14 mouse cellular contexts compared by ENCODE assay signal in genomic region chr9:48833493-48833892, GRCm38 (mm10). TPM values are rescaled to one million over a fixed set of nuclear protein-coding genes. Genes with fewer than 3 reads are reported as not detected.
DNase-seq lines count a peak whose midpoint lies in the region; ATAC-seq and TF ChIP-seq lines count a peak whose summit lies in the region.
"Had no signal": no experiment of that assay in that cellular context is flagged by ENCODE, and none has a peak within 500 bp of the region (broad histone marks: within the 10 kb centered on the region; RNA-seq: fewer than 3 reads in every experiment).

No protein-coding gene starts in this region.

- H3K4me2 ChIP-seq in forebrain, embryonic 15.5 days (replicated peaks) = no peak overlapping the region
- no peak overlapping the region for H3K4me2 ChIP-seq in forebrain, embryonic 12.5 days
- H3K4me2 ChIP-seq in hindbrain, embryonic 11.5 days (replicated peaks; ENCODE audit: low read depth, low read length) = peak overlapping the region; percentile 96; the same call in 1 of the 2 replicates
- no peak overlapping the region for H3K4me2 ChIP-seq in hindbrain, embryonic 16.5 days (ENCODE audit: low read length)
- no peak overlapping the region for H3K4me2 ChIP-seq in midbrain, postnatal 0 days (ENCODE audit: low read depth, low read length, poor library complexity, severe bottlenecking)
- peak overlapping the region; percentile 100 for H3K4me2 ChIP-seq in neural tube, embryonic 13.5 days

- H3K36me3 ChIP-seq in forebrain, embryonic 15.5 days = no peaks in the 10 kb centered on the region
- no peaks in the 10 kb centered on the region for H3K36me3 ChIP-seq in forebrain, embryonic 12.5 days (replicated peaks)
- H3K36me3 ChIP-seq in hindbrain, embryonic 11.5 days (ENCODE audit: control insufficient read depth, insufficient read depth, low read length) = peaks cover 4% of the 10 kb centered on the region
- no peaks in the 10 kb centered on the region for H3K36me3 ChIP-seq in hindbrain, embryonic 16.5 days (ENCODE audit: control insufficient read depth, insufficient read depth, low read length)
- H3K36me3 ChIP-seq in midbrain, embryonic 10.5 days = peaks cover 52% of the 10 kb centered on the region
- H3K36me3 ChIP-seq in midbrain, postnatal 0 days (ENCODE audit: insufficient read depth, low read length) = no peaks in the 10 kb centered on the region
- peaks cover 12% of the 10 kb centered on the region for H3K36me3 ChIP-seq in neural tube, embryonic 13.5 days

- H3K9me3 ChIP-seq in forebrain, embryonic 15.5 days = no peaks in the 10 kb centered on the region
- no peaks in the 10 kb centered on the region for H3K9me3 ChIP-seq in forebrain, embryonic 12.5 days
- no peaks in the 10 kb centered on the region for H3K9me3 ChIP-seq in hindbrain, embryonic 11.5 days (ENCODE audit: control insufficient read depth, low read length)
- no peaks in the 10 kb centered on the region for H3K9me3 ChIP-seq in hindbrain, embryonic 16.5 days (ENCODE audit: control insufficient read depth, low read length)
- H3K9me3 ChIP-seq in midbrain, embryonic 10.5 days (replicated peaks) = no peaks in the 10 kb centered on the region
- H3K9me3 ChIP-seq in midbrain, postnatal 0 days (ENCODE audit: low read length) = no peaks in the 10 kb centered on the region
- no peaks in the 10 kb centered on the region for H3K9me3 ChIP-seq in neural tube, embryonic 13.5 days
- H3K9me3 ChIP-seq: lung, embryonic 15.5 days had no signal

- no peak overlapping the region for H3K27ac ChIP-seq in forebrain, embryonic 15.5 days (replicated peaks)
- no peak overlapping the region for H3K27ac ChIP-seq in forebrain, embryonic 12.5 days
- no peak overlapping the region for H3K27ac ChIP-seq in hindbrain, embryonic 11.5 days (ENCODE audit: low read depth, low read length)
- no peak overlapping the region for H3K27ac ChIP-seq in hindbrain, embryonic 16.5 days (ENCODE audit: low read depth, low read length)
- H3K27ac ChIP-seq in midbrain, embryonic 10.5 days (replicated peaks) = 0 out of 2 replicates have a peak overlapping the region, but pooled peaks have one; percentile 14
- H3K27ac ChIP-seq in midbrain, postnatal 0 days (ENCODE audit: low read depth, low read length) = no peak overlapping the region
- H3K27ac ChIP-seq in neural tube, embryonic 13.5 days (replicated peaks) = no peak overlapping the region
- H3K27ac ChIP-seq: lung, embryonic 15.5 days had no signal

- H3K4me3 ChIP-seq in forebrain, embryonic 15.5 days = peak overlapping the region; percentile 71; the same call in 1 of the 2 replicates
- H3K4me3 ChIP-seq in forebrain, embryonic 12.5 days (replicated peaks) = no peak overlapping the region
- 0 out of 2 replicates have a peak overlapping the region, but pooled peaks have one; percentile 8 for H3K4me3 ChIP-seq in hindbrain, embryonic 11.5 days (ENCODE audit: low read depth, low read length)
- H3K4me3 ChIP-seq in hindbrain, embryonic 16.5 days (ENCODE audit: low read length) = no peak overlapping the region
- H3K4me3 ChIP-seq in midbrain, embryonic 10.5 days = peak overlapping the region; percentile 97
- no peak overlapping the region for H3K4me3 ChIP-seq in midbrain, postnatal 0 days (ENCODE audit: low read depth, low read length)
- no peak overlapping the region for H3K4me3 ChIP-seq in neural tube, embryonic 13.5 days

- H3K9ac ChIP-seq in forebrain, embryonic 15.5 days (replicated peaks) = no peak overlapping the region
- H3K9ac ChIP-seq in forebrain, embryonic 12.5 days = no peak overlapping the region
- H3K9ac ChIP-seq in hindbrain, embryonic 11.5 days (ENCODE audit: low read depth, low read length) = no peak overlapping the region
- H3K9ac ChIP-seq in hindbrain, embryonic 16.5 days (ENCODE audit: low read depth, low read length) = no peak overlapping the region
- H3K9ac ChIP-seq in midbrain, postnatal 0 days (replicated peaks; ENCODE audit: low read length, poor library complexity, severe bottlenecking) = no peak overlapping the region
- no peak overlapping the region for H3K9ac ChIP-seq in neural tube, embryonic 13.5 days
- H3K9ac ChIP-seq: lung, embryonic 15.5 days had no signal

- peaks cover 32% of the 10 kb centered on the region for H3K4me1 ChIP-seq in forebrain, embryonic 15.5 days
- H3K4me1 ChIP-seq in forebrain, embryonic 12.5 days = peaks cover 40% of the 10 kb centered on the region
- H3K4me1 ChIP-seq in hindbrain, embryonic 11.5 days (replicated peaks; ENCODE audit: control insufficient read depth, insufficient read depth, low read length) = peaks cover 10% of the 10 kb centered on the region; the same call in 1 of the 2 replicates
- peaks cover 19% of the 10 kb centered on the region for H3K4me1 ChIP-seq in hindbrain, embryonic 16.5 days (ENCODE audit: control insufficient read depth, insufficient read depth, low read depth, low read length)
- H3K4me1 ChIP-seq in midbrain, embryonic 10.5 days = peaks cover 88% of the 10 kb centered on the region
- peaks cover 4% of the 10 kb centered on the region; the same call in 1 of the 2 replicates for H3K4me1 ChIP-seq in midbrain, postnatal 0 days (ENCODE audit: insufficient read depth, low read length)
- peaks cover 49% of the 10 kb centered on the region for H3K4me1 ChIP-seq in neural tube, embryonic 13.5 days (replicated peaks)

- WGBS in forebrain, embryonic 15.5 days = 96% methylated on average over 11 of the region's 11 CpGs
- whole genome bisulfite sequencing in forebrain, embryonic 12.5 days = 93% methylated on average over 11 of the region's 11 CpGs
- WGBS in hindbrain, embryonic 11.5 days = 91% methylated on average over 11 of the region's 11 CpGs
- 94% methylated on average over 11 of the region's 11 CpGs for WGBS in hindbrain, embryonic 16.5 days
- 89% methylated on average over 11 of the region's 11 CpGs for WGBS in midbrain, embryonic 10.5 days
- 94% methylated on average over 11 of the region's 11 CpGs for WGBS in midbrain, postnatal 0 days
- 91% methylated on average over 11 of the region's 11 CpGs for WGBS in neural tube, embryonic 13.5 days

- H3K27me3 ChIP-seq in forebrain, embryonic 15.5 days = peaks cover 41% of the 10 kb centered on the region
- peaks cover 66% of the 10 kb centered on the region for H3K27me3 ChIP-seq in forebrain, embryonic 12.5 days
- H3K27me3 ChIP-seq in hindbrain, embryonic 11.5 days (ENCODE audit: control insufficient read depth, insufficient read depth, low read length) = no peaks in the 10 kb centered on the region
- H3K27me3 ChIP-seq in hindbrain, embryonic 16.5 days (replicated peaks; ENCODE audit: control insufficient read depth, insufficient read depth, low read length) = peaks cover 8% of the 10 kb centered on the region
- H3K27me3 ChIP-seq in midbrain, embryonic 10.5 days (ENCODE audit: low read depth, poor library complexity, severe bottlenecking) = peaks cover 45% of the 10 kb centered on the region
- H3K27me3 ChIP-seq in midbrain, postnatal 0 days (ENCODE audit: insufficient read depth, low read length) = peaks cover 24% of the 10 kb centered on the region; the same call in 1 of the 2 replicates
- H3K27me3 ChIP-seq in neural tube, embryonic 13.5 days = peaks cover 48% of the 10 kb centered on the region

- no peak for ATAC-seq in forebrain, embryonic 15.5 days (replicated peaks)
- no peak for ATAC-seq in forebrain, embryonic 12.5 days (ENCODE audit: low FRiP score)
- no peak for ATAC-seq in hindbrain, embryonic 11.5 days (ENCODE audit: low FRiP score)
- ATAC-seq in hindbrain, embryonic 16.5 days = no peak
- no peak for ATAC-seq in midbrain, postnatal 0 days (ENCODE audit: low FRiP score)
- ATAC-seq in neural tube, embryonic 13.5 days (ENCODE audit: low read depth) = no peak

- TF ChIP-seq CTCF in midbrain, postnatal 0 days (IDR thresholded peaks at IDR 0.05) = no peak

- DNase-seq in hindbrain, embryonic 11.5 days (ENCODE audit: low spot score) = no peak
- no peak for DNase-seq in midbrain, embryonic 10.5 days (ENCODE audit: low spot score)
- DNase-seq in midbrain, postnatal 0 days (ENCODE audit: low spot score) = no peak
- DNase-seq in adrenal gland, adult 18-20 months (ENCODE audit: low spot score in 2 of 2) = no peak
- DNase-seq: adrenal gland, postnatal 14 days; kidney, adult 8-10 months; layer of hippocampus, adult 9-11 months; right cerebral cortex, postnatal 4 days; thymus, postnatal 14 days had no signal

RNA-seq across cellular contexts. Expression of gene Zbtb16, which starts 2.5 kb away (rescaled TPM):
- 5.2 and 5.7 TPM in 2 replicates for polyA plus RNA-seq in forebrain, embryonic 15.5 days (2015; fragmentation: Nextera tagmentation; extraction: Ambion mirVana)
- 3.5 and 5.6 TPM in 2 replicates for polyA plus RNA-seq in forebrain, embryonic 12.5 days (2016; fragmentation: Nextera tagmentation; extraction: Ambion mirVana)
- 8.4 and 10.6 TPM in 2 replicates for polyA plus RNA-seq in hindbrain, embryonic 11.5 days (2014; fragmentation: Nextera tagmentation; extraction: Ambion mirVana)
- polyA plus RNA-seq in hindbrain, embryonic 16.5 days (2015; fragmentation: Nextera tagmentation; extraction: Ambion mirVana) = 8.3 and 8.4 TPM in 2 replicates
- 39.8 and 48.1 TPM in 2 replicates for polyA plus RNA-seq in midbrain, embryonic 10.5 days (2016; fragmentation: Nextera tagmentation; extraction: Ambion mirVana)
- 8.3 and 12.6 TPM in 2 replicates for total RNA-seq in midbrain, postnatal 0 days (2014; rRNA removed)
- 5.5 and 6.1 TPM in 2 replicates for polyA plus RNA-seq in midbrain, postnatal 0 days (2015; fragmentation: Nextera tagmentation; extraction: Ambion mirVana)
- polyA plus RNA-seq in neural tube, embryonic 13.5 days (2015; fragmentation: Nextera tagmentation; extraction: Ambion mirVana) = 7.4 and 8.5 TPM in 2 replicates
- total RNA-seq in adrenal gland, adult 18-20 months (2021) = 10 to 100 TPM; 77.6 to 92.0 TPM

Comparison
In these comparisons a context has a peak if more than half of its experiments do, and no peak if none do; other contexts are left out.
1. H3K4me2 ChIP-seq: peak in hindbrain, embryonic 11.5 days (single experiment) and neural tube, embryonic 13.5 days (single experiment); none in forebrain, embryonic 15.5 days (single experiment), forebrain, embryonic 12.5 days (single experiment), hindbrain, embryonic 16.5 days (single experiment) and midbrain, postnatal 0 days (single experiment).
2. H3K4me3 ChIP-seq: peak in forebrain, embryonic 15.5 days (single experiment), hindbrain, embryonic 11.5 days (single experiment) and midbrain, embryonic 10.5 days (single experiment); none in forebrain, embryonic 12.5 days (single experiment), hindbrain, embryonic 16.5 days (single experiment), midbrain, postnatal 0 days (single experiment) and neural tube, embryonic 13.5 days (single experiment).